Mouse (Mus musculus) inflammation-experienced regulatory T-cells (primary cell): ENCODE results near the gene Ephb6. TPM values are rescaled to one million over a fixed set of nuclear protein-coding genes. Genes with fewer than 3 reads are reported as not detected.

ENCODE experiments used
- polyA plus RNA-seq, 2 experiments: library from polyadenylated mRNA; unstranded; fragments of 100-300 nt; shearing (Covaris generic); gene quantifications; one replicate each; pipeline ENCODE4 v1.2.1; 2017

Ephb6 gene
- polyA plus RNA-seq, result 10 to 100 TPM; 44.4 to 88.9 TPM

DNA sequence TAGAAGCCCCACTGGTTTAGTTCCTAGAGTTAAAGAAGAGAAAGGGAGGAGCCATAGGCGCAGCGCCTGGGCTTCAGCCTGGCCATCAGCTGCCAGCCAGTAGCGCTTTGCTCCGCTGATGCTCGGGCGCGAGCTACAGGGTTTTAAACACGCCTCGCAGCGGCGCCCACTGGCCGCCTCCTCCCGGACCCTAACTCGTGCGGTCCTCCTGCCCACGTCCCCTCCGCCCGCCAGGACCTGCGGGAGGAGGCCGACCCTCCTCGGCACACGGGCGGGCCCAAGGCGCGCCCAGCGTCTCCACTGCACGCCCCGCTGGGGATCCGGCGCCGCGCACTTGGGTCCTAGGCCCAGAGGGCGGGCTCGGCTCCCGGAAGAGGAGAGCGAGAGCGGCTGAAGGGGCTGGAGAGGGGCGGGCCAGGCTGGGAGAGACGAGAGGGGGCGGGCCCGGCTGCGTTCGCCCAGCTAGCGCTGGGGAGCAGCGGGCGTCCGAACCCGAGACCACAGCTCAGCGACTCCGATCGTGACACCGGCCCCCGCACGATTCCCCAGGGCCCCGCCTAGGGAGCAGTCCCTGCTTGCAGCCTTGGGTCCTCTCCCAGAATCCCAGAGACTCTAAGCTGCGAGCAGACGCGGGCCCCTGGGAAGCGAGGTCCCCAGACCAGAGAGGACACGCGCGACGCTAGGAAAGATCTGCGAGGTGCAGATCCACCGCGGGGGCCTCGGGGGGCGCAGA, at the start of gene Ephb6:
Ephb6 (plus strand) TSS at position 422 of the 733 bp plus-strand sequence.

DNA sequence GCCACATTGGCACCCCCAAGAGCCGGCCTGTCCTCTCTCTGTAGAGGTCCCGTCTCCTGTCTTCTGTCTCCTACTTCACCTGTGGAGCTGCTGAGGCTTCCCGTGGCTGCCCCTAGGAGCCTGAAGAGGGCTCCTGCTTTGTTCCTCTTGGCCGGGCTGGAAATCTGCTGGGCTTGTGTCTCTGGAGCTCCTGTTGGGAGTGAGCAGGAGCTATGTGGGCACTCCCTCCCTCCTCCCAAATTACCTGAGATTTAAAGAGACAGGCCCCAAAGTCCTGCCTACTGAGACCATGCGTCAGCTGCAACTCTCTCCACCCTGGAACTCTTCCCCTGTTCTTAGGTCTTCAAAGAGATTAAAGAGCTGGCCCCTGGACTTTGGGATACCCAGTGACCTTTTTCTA, 30.9 kb downstream of the Ephb6 start, which contains the start of gene Trpv6:
Trpv6 (minus strand) TSS at position 228 of the 400 bp plus-strand sequence.

Other genes starting within 250 kb of the Ephb6 start
- not detected for gene Prss3, start 227.8 kb upstream of the Ephb6 start, polyA plus RNA-seq
- not detected for gene Gm5771, start 213.1 kb upstream of the Ephb6 start, polyA plus RNA-seq
- gene Gm10334, start 159.3 kb upstream of the Ephb6 start, polyA plus RNA-seq, result not detected
- not detected for gene Prss1, start 146.6 kb upstream of the Ephb6 start, polyA plus RNA-seq
- gene Prss2, start 83.7 kb upstream of the Ephb6 start, polyA plus RNA-seq, result 1 to 10 TPM in 1 of 2 experiments, under 1 TPM in 1; 0.95 to 1.4 TPM
- 1 to 10 TPM in 1 of 2 experiments, under 1 TPM in 1; 0.39 to 1.4 TPM for gene Trpv6, start 30.9 kb downstream of the Ephb6 start, polyA plus RNA-seq
- gene Trpv5, start 75.3 kb downstream of the Ephb6 start, polyA plus RNA-seq, result under 1 TPM; 0.10 to 0.18 TPM
- not detected for gene Llcfc1, start 78.9 kb downstream of the Ephb6 start, polyA plus RNA-seq
- gene Kel, start 98.9 kb downstream of the Ephb6 start, polyA plus RNA-seq, result under 1 TPM in 1 of 2 experiments, not detected in 1; 0.47 TPM
- under 1 TPM in 1 of 2 experiments, not detected in 1; 0.06 TPM for gene Olfr459, start 169.7 kb downstream of the Ephb6 start, polyA plus RNA-seq
- 1,000 to 10,000 TPM in 1 of 2 experiments, not detected in 1; 1,853 TPM for gene Pip, start 242.1 kb downstream of the Ephb6 start, polyA plus RNA-seq
- gene Sval2, start 247.5 kb downstream of the Ephb6 start, polyA plus RNA-seq, result under 1 TPM in 1 of 2 experiments, not detected in 1; 0.55 TPM